Mouse (Mus musculus) heart, postnatal 14 days (tissue): Measurements from ENCODE around the gene Fam131c. TPM values are rescaled to one million over a fixed set of nuclear protein-coding genes. Genes with fewer than 3 reads are reported as not detected.

ENCODE experiments used
- DNase-seq, 2 experiments: peaks; one replicate each; pipeline ENCODE4 v3.0.0; 2021 to 2022
- intact Hi-C: fragments of 180-260 bp; cut with DNase I; formaldehyde crosslinking; loops from one replicate; pipeline ENCODE4 v1.15.1; 2025
- long read RNA-seq, 2 experiments: library from polyadenylated mRNA; stranded (forward); transcript quantifications; one replicate each; pipeline ENCODE4 v2.0.0; 2021
- total RNA-seq, 2 experiments: library from RNA; stranded (reverse); gene quantifications; 2 replicates each; pipeline ENCODE4 v1.2.3; 2021

The Fam131c gene
- under 1 TPM; 0.15 to 0.65 TPM for total RNA-seq
- long read RNA-seq, experiment 1: 0 reads
- long read RNA-seq, experiment 2, transcript Fam131c-201 (7 exons, 1,433 nt): major isoform, 5 of 5 reads
- long read RNA-seq, experiment 2, partial matches to known transcripts: 0 of 5 reads
- long read RNA-seq, experiment 2, other reads (novel, unspliced or antisense): 0 of 5 reads

DNA sequence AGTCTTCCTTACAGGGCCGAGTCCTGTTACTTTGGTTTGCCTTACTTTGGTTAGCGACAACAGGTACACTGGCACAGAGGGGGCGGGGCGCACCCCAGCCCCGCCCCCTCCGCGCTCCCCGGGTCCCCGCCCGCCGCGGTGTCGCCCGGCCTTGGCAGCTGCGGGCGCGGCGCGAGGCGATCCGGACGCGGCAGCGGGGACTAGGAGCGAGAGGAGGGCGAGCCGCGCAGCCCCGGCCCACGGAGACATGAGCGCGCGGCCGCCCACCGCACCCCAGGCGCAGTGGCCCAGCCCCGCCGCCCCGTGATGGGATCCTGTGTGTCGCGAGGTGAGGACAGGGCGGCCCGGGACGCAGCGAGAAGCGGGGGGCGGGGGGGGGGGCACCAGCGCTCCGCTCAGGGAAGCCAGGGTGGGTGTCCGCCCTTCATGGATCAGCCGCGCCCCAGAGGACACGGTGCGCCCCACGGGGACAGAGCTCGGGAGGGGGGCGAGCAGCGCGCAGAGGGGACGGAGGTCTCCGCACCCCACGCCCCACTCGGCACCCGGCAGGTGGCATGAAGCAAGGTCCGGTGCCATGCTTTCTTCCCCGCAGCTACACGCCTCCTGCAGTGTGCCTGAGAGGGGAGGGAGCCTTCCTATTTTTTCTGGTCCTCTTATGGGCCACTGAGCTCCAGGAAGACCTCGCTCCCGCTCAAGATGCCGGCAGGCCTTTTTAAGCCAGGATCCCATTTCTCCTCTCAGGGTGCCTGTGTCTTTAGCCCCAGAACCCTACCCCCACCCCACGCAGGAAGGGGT, at the start of gene Fam131c:
Fam131c (plus strand) TSS at position 224 of the 795 bp plus-strand sequence.
- intact Hi-C loops: no loop called here
- DNase-seq: peak; percentile 47 to 62

- intact Hi-C loops: no loop called here
These were observed 45.5 kb upstream of the Fam131c start for GRCm38 (mm10) chr4:141322526-141322925.

DNA sequence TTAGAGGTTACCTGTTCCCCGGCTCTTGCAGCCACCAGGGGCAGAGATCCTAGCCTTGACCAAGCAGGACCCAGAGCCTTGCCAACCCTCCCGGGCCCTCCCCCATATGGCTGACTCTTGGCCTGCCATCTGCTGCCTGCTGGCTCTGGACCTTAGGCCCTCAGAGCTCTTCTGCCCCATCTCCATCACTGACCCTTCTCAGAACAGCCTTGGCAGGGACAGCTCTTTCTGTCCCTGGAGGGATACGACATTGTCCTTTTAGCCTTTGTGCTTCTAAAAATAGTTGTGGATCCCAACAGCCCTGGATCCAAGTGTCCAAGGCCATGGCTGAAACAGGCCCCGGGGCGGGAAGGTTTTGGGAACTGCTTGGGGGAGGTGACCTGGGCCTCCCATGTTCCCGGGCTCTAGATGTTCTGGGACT, 43.2 kb upstream of the Fam131c start:
- intact Hi-C loops: no loop called here
- DNase-seq: peak; percentile 57 to 63

More at GRCm38 (mm10) chr4:141322526-141322925, 45.5 kb upstream of the Fam131c start:
- no peak for DNase-seq

DNA sequence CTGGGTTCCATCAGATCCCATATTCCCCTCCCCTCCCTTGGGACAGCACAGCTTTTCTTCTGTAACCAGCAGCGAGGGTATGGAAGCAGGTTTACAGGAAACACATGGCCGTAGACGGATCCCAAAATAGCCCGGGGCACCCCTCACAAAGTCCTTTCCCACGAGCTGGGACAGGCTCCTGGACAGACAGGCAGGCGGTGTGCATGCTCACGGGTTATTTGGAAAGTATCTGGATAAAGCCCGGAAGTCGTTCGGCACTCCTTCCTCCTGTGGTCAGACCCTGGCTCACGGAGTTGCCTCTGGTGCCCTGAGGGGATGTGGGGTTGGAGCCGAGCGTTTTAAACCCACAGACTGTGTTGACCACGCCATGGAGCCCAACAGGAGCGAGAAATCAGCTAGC, 42.4 kb upstream of the Fam131c start:
- peak; percentile 32 to 41 for DNase-seq

DNA sequence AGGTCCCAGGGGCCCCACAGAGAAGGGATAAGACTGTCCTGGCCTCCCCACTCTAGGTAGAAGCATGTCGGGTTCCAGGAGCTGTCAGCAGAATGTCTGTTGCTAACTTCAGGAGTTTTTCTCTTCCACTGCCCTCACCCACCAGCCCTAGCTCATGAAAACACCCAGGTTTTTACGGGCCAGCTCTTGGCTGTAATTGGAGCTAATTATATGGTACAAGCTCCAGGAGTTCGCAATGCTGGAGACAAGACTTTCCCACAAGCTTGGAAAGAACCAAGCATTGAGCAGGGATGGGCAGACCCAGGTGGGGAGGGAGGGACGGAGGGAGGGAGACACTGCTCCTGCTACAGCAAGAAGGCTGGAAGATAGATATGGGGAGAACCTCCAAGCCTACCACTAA, 40.9 kb upstream of the Fam131c start:
- intact Hi-C loops: no loop called here
- DNase-seq: no peak

More for the DNA sequence above, 42.4 kb upstream of the Fam131c start:
- intact Hi-C loops: no loop called here

DNA sequence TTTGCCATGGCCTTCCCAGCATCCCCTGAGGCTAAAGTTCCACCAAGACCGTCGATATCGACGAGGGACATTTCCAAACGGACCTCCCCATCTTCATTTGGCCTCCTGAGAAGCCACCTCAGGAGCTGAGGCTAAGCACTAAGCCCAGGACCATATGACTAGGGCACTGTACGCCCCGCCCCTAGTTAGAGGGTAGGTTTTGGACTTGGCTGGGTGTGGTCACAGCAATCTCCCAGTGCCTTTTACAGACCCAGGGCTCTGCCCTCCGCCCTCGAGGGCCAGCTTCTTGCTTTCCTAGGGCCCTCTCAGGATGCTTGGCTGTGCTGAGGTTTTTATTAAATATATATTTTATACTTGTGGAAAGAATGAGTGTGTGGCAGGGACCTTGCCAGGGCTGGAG, 39.3 kb upstream of the Fam131c start:
- no peak for DNase-seq
- intact Hi-C loops: no loop called here

GRCm38 (mm10) chr4:141329968-141330367, 38.1 kb upstream of the Fam131c start:
- intact Hi-C loops: no loop called here
- no peak for DNase-seq

DNA sequence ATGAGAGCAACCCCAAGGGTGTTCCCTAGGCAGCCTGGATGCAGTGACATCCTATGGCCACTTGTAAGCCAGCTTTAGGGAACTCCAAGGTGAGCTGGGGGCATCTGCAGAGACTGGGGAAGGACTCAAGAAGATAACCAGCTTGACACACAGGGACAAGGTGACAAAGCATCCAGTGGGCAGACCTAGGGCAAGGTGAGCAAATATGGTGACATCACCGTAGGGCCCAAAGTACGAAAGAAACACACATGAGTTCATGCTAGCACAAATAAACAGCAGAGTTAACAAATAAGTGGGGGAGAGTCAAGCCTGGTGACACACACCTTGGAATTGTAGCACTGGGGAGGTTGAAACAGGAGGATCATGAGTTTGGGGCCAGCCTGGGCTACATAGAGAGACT, 36.6 kb upstream of the Fam131c start:
- intact Hi-C loops: no loop called here
- DNase-seq: no peak

DNA sequence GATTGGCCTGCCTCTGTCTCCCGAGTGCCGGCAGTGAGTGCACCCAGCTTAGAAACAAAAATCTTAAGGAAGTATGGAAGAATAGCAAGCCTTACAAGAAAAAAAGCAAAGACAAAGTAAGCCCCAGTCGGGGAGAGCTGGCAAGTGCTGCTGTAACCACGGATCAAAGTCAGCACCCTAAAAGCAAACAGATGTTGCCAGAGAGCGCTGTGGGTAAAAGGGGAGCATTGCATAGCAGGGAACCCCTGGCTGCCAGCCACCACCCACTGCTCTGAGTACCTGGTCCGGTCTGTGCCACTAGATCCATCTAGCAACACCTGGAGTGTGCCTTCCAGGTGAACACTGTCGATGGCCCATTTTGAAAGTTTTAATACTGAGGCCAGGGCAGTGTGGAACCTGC, 35.8 kb upstream of the Fam131c start:
- DNase-seq: no peak
- intact Hi-C loops: no loop called here

DNA sequence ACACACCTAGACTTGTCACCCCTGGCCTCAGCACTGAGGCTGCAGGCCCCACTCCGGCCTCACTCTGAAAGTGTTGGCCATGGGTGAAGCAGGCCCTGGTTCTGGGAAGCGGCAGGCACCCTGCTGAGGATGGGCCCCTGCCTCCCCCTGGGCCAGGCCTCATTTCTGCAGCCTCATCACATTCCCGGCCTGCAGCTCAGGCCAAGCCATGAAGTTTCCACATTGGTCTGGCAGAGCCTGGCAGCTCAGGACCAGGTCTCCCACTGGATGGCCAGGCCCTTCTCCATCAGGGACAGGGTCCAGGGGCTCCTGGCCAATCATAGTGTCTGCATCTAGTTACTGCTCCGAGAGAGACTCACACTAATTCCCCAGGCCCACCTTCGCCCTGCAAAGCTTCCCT, 33.3 kb upstream of the Fam131c start:
- intact Hi-C loops: no loop called here
- DNase-seq: no peak

- no peak for DNase-seq
- intact Hi-C loops: no loop called here
These were observed 32.7 kb upstream of the Fam131c start for GRCm38 (mm10) chr4:141335263-141335796.

DNA sequence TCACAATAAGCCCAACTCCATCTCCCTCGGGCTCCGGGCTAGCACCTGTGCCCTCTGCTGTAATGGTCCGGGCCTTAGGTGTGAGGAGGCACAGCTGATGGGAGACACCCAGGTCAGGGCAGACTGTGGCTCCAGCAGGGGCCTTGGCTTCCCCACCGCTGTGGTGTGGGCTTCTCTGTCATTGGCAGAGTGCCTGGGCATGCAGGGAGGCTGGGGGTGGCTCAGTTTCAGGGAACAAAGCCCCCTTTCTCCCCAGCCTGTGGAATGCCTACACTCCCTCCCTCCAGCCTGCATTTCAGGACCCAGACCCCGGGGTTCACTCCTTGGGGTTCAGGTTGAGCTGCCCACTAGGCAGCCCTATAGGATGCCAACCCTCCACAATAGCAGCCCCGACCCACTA, 31.8 kb upstream of the Fam131c start:
- no peak for DNase-seq
- intact Hi-C loops: no loop called here

DNA sequence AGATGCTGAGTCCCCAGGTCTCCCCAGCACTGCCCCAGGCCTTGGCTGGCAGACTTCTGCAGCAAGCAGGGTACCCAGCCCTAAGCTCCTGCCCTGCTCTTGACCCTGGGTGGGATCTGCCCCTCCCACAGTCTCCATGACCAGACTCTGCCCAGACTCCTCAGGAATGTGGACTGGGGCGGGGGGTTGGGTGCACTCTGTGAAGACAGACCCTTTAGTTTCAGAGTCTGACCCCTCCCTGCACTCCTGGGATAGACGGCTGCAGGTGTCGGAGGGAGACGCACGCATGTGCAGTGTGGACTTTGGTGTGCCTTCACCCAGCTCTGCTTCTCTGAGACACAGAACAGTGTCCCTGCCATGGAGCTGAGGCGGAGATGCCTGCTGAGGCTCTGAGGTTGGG, 30.0 kb upstream of the Fam131c start:
- intact Hi-C loops: no loop called here
- DNase-seq: no peak

GRCm38 (mm10) chr4:141338853-141339252, 29.2 kb upstream of the Fam131c start:
- no peak for DNase-seq
- intact Hi-C loops: no loop called here

GRCm38 (mm10) chr4:141341477-141341876, 26.5 kb upstream of the Fam131c start:
- DNase-seq: no peak
- intact Hi-C loops: no loop called here

- intact Hi-C loops: no loop called here
- no peak for DNase-seq
These were observed 24.5 kb upstream of the Fam131c start for GRCm38 (mm10) chr4:141343515-141343914.

GRCm38 (mm10) chr4:141345219-141345618, 22.8 kb upstream of the Fam131c start:
- intact Hi-C loops: no loop called here
- no peak for DNase-seq

- intact Hi-C loops: no loop called here
- DNase-seq: no peak
These were observed 20.6 kb upstream of the Fam131c start for GRCm38 (mm10) chr4:141347365-141347797.

GRCm38 (mm10) chr4:141348616-141349015, 19.4 kb upstream of the Fam131c start:
- no peak for DNase-seq
- intact Hi-C loops: no loop called here

DNA sequence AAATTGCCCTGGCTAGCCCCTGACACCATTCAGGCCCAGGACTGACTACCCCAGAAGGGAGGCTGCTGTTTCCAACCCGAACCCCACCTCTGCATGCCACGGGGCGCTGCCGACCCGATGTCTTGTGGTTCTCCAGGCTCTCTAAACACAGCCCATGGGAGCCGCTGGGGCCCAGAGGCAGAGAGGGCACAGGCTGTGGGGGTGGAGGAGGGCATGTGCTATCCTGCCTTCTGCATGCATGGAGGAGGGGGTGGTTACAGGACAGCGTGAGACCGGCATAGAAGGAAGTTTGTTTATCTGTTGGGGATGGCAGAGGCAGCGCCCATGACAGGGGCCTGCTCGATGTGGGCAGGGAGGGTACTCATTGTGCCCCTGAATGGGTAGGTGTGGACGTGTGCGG, 18.0 kb upstream of the Fam131c start:
- intact Hi-C loops: no loop called here

GRCm38 (mm10) chr4:141351972-141352371, 16.0 kb upstream of the Fam131c start:
- intact Hi-C loops: no loop called here

More for the DNA sequence above, 18.0 kb upstream of the Fam131c start:
- DNase-seq: no peak

GRCm38 (mm10) chr4:141352986-141353385, 15.0 kb upstream of the Fam131c start:
- intact Hi-C loops: no loop called here
- DNase-seq: no peak

More at GRCm38 (mm10) chr4:141351972-141352371, 16.0 kb upstream of the Fam131c start:
- no peak for DNase-seq
